Mouse (Mus musculus) neutrophil, adult 59 days (primary cell): ENCODE measurements around the gene Abcf3. TPM values are rescaled to one million over a fixed set of nuclear protein-coding genes. Genes with fewer than 3 reads are reported as not detected.

ENCODE experiments used
- total RNA-seq, 2 experiments: library from RNA; stranded (reverse); gene quantifications; 1 replicate in 1 of 2; 2 replicates in 1 of 2; pipeline ENCODE4 v1.2.4; 2023

Gene Abcf3
- 10 to 100 TPM; 41.3 to 50.8 TPM for total RNA-seq

DNA sequence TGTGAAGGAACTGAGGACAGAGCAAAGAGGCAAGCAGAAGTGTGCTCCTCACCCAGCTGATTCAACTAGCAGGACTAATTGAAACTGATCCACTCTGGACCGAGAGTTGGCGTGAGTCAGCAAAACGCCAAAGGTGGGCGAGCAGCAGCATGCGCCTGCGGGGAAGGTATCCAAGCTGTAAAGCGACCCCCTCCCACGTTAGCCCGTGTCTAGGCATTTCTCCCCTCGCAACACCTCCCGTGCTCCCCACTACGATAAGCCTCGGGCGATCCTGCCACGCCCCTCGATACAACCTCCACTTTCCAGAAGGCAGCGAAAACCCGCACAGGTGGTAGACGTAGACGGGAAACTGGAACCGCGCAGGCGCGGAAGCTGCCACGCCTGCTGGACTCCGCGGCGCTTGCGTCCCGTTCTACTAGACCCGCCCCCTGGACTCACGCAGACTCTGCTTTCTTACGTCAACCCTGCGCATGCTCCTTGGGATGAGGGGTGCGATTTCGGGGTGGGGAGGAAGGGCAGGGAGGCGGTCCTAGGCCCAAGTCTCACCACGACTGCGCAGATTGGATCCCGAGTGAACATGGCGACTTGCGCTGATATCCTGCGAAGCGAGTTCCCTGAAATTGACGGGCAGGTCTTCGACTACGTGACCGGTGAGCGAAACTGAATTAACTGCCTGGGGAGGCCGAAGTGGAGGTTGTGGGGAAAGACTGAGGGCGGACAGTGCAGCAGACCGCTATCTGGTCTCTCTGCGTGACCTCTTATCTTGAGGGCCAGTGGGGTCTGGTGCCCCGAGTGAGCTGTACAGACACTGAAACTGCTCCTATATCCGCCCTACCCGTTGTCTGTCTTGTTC lies at the start of gene Abcf3:
Abcf3 (plus strand) TSS at position 482 of the 853 bp plus-strand sequence.

GRCm38 (mm10) chr16:20498677-20499475 lies 49.5 kb upstream of the Abcf3 start, which contains the start of gene Eif2b5:
Gene Eif2b5 (plus strand): TSS chr16:20498817.

GRCm38 (mm10) chr16:20516726-20517201 lies 31.6 kb upstream of the Abcf3 start, which contains the start of gene Dvl3:
Gene Dvl3 (plus strand): TSS chr16:20516982.

DNA sequence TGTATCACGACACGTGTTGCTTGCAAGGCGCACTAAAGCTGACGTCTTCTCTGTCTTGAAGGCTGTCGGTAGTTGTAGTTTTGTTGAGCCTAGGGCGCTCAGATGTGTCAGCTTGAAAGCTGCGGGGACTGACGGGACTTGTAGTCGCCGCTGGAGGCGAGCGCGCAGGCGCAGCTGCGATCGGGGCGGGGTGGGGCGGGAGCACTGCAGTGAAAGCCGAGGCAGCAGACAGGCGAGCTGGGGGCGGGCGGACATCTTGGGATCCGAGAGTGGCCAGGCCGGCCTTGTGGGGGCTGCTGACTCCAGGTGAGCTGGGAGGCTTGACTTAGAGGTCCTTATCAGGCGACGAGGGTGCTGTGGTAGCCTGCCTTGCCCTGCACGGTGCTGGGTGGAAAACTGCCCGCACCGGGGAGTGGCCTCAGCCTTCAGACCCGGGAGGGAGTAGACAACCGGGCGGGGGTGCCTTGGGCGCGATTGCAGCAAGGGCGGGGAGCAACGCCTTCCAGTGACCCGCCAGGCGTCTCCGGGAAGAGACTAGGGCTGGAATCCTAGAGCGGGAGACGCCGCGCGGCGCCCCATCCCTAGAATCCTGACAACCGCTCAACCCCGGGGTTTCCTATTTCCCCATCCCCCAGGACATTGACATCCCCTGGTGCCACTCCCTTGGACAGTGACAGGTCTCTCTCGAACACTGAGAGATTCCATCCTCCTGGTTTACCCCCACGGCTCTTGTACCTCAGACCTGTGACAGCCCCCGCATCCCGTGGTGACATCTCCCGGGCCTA lies 12.9 kb upstream of the Abcf3 start, which contains the start of gene Ap2m1:
Ap2m1 (plus strand) TSS at position 183 of the 785 bp plus-strand sequence.

GRCm38 (mm10) chr16:20589366-20589938 lies 41.1 kb downstream of the Abcf3 start, which contains the start of gene Vwa5b2:
Gene Vwa5b2 (plus strand): TSS chr16:20589471.

Other genes with a start within 250 kb of the Abcf3 start
- 10 to 100 TPM; 51.1 to 79.0 TPM for gene Parl, start 246.2 kb upstream of the Abcf3 start, total RNA-seq
- 1 to 10 TPM; 4.7 to 5.0 TPM for gene Cyp2ab1, start 223.2 kb upstream of the Abcf3 start, total RNA-seq
- gene Abcc5, start 122.2 kb upstream of the Abcf3 start, total RNA-seq = 10 to 100 TPM; 77.4 to 94.6 TPM
- gene Eif2b5, start 49.8 kb upstream of the Abcf3 start, total RNA-seq = 10 to 100 TPM; 18.3 to 27.1 TPM
- gene Dvl3, start 31.6 kb upstream of the Abcf3 start, total RNA-seq = 10 to 100 TPM; 26.6 to 29.9 TPM
- 100 to 1,000 TPM; 193 to 201 TPM for gene Ap2m1, start 13.1 kb upstream of the Abcf3 start, total RNA-seq
- under 1 TPM in 1 of 2 experiments, not detected in 1; 0.22 TPM for gene Vwa5b2, start 40.9 kb downstream of the Abcf3 start, total RNA-seq
- 1 to 10 TPM; 2.8 to 2.9 TPM for gene Eef1akmt4, start 63.0 kb downstream of the Abcf3 start, total RNA-seq
- gene Gm49333, start 63.0 kb downstream of the Abcf3 start, total RNA-seq = not detected
- gene Alg3, start 63.2 kb downstream of the Abcf3 start, total RNA-seq = 1 to 10 TPM; 4.9 to 5.4 TPM
- gene Camk2n2, start 72.7 kb downstream of the Abcf3 start, total RNA-seq = under 1 TPM; 0.64 to 0.68 TPM
- not detected for gene Ece2, start 81.3 kb downstream of the Abcf3 start, total RNA-seq
- gene Psmd2, start 103.1 kb downstream of the Abcf3 start, total RNA-seq = 100 to 1,000 TPM in 1 of 2 experiments, 10 to 100 TPM in 1; 94.0 to 105 TPM
- 100 to 1,000 TPM; 159 to 168 TPM for gene Eif4g1, start 119.7 kb downstream of the Abcf3 start, total RNA-seq
- 1 to 10 TPM; 1.0 to 1.2 TPM for gene Fam131a, start 144.7 kb downstream of the Abcf3 start, total RNA-seq
- gene Polr2h, start 169.1 kb downstream of the Abcf3 start, total RNA-seq = 1 to 10 TPM; 9.0 to 9.9 TPM
- 1 to 10 TPM; 1.5 to 3.5 TPM for gene Clcn2, start 169.2 kb downstream of the Abcf3 start, total RNA-seq
- gene Chrd, start 184.6 kb downstream of the Abcf3 start, total RNA-seq = not detected
- not detected for gene Thpo, start 185.9 kb downstream of the Abcf3 start, total RNA-seq